Mouse (Mus musculus) adrenal gland, postnatal 14 days (tissue): Measurements from ENCODE around the gene Stard13. TPM values are rescaled to one million over a fixed set of nuclear protein-coding genes. Genes with fewer than 3 reads are reported as not detected.

Source experiments
- DNase-seq: peaks from one replicate; pipeline ENCODE4 v3.0.0; 2021; ENCODE audit warnings: mixed read lengths
- total RNA-seq: library from RNA; stranded (reverse); gene quantifications from 2 replicates; pipeline ENCODE4 v1.2.3, GENCODE M21; 2021

The Stard13 gene
- total RNA-seq, 1 experiment from 2014 or later, result 27.8 TPM

DNA sequence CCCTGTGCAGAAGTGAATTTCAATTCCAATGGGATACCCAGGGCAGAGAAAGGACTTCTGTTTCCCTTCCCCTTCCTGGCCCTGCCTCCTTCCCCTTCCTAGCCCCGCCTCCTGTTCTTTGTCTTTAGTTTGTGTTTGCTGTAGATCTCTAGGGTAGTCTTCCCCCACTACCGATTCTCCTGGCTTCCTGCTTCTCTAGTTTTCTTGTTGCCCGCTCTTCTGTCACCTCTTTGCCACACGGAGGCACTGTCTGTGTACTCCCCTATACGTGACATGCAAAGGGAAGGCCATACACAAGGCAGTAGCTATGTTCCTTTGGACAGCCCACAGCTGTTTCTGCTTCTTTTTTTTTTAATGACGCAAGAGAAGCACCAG, 176.7 kb downstream of the Stard13 start:
- no peak for DNase-seq

DNA sequence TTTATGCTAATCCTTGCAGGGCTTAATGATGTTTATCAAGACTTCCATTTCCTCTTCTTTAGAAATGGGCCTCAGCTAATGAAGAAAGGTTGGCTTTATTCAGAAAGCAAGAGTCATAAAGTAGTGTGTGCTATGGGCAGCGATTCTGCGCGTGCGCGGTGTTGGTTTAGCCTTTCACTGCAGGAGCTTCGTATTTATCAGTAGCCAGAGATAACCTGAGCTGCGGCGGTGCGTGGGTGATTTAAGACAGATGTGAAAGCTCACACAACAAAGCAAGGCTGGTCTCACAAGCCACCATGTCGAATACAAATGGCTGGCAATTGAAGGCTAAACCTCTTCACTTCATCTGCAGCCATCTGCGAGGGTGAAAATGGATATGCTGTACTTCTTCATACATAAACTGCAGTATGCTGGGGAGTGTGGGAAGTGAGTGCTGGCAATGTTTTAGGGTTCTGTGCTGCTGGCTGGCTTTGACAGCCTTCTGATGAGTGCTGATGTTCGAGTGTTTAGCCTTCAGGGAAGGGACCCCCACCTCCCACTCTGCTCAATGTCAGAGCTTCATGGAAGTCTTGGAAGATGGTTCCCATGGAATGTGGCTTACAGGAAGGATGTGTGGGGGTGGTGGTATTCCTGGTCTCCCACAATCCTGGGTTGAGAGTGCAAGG, 177.2 kb downstream of the Stard13 start:
- no peak for DNase-seq

DNA sequence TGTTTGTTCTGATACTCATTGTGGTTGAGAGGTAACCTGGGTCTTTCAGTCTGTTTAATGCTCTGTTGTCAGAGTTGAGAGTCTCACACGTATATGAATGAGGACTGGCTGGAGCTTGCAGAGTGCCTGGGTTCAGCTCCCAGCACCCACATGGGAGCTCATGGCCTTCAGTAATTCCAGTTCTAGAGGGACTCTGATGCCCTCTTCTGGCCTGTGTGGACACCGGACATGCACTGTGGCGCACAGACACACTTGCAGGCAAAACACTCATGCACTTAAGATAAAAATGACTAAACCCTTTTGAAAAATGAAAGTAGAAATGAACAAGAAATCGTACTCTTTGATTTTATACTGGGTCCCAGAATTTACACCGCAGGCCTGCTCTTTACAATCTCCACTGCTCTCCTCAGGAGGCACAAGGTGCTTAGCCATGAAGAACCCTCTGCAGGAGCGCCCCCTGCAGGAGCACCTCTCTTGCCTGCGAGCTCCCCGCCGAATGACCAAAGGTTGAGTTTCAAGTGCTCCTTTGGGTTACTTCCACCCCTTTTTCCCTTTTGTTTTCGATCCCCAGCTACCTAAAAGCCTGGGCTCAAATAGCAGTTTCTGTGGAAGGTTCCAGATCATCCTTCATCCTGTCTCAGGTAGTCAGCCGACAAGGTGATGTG, 178.1 kb downstream of the Stard13 start:
- DNase-seq, result no peak

DNA sequence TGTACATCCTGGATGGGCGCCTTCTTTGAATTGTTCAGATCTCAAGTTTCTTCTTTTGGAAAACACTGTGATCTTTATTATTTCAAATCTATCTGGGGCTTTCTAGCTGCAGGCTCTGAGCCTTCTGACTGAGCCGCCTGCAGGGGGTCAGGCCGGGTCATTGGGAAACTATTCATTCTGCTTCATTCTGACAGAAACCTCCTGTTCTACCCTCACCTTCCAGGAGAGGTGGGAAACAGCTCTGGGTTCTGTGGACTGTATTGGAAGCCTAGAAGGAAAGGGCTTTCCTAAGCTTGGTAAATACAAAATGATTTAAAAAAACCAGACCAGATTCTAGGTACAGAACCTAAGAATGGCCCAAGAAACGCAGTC, 178.9 kb downstream of the Stard13 start:
- no peak for DNase-seq

DNA sequence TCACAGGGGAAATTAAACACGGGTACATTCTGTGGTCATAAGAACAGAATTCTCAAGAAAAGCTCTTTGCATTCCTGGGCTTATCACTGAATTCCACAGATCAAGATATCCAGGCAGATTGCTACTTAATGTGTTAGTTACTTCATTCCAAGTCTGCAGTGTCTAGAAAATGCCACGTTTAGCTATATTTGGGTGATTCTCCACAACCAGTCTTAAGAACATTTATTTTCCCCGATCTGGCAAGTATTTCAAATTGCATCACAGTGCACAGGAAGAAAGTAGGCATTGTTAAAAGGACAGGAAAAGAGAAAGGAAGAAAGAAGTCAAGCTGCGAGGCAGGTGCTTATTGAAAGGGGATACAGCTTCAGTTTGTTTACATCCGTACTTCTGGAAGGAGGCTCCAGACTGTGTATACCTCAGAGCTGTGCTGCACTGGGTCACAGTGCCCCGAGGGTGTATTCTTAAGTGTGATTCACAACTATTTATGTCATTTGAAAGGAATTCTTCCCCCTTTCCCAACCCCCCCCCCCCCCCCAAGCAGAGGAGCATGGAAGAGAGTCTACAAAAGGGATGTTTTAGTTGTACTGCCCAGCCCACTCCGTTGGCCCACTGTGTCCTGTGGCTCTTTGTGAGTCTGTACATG, 179.4 kb downstream of the Stard13 start:
- DNase-seq, result no peak

DNA sequence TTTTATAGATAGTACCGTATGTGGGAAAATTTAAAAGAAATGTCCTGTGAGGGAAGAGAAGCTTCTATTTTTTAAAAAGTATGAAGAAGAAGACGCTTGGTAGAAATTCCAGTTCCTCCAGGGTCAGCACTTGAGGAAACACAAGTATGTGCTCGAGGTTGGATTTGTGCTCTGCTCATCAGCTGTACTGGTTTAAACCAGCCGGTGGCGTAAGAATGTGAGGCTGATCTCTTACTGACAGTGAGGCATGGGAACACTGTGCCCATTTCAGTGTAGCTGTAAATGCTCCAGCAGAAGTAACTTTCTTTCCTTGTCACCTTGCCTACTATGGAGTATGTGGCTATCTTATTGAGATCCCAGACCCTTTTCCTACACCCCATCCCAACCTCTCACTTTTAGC, 180.4 kb downstream of the Stard13 start:
- no peak for DNase-seq

DNA sequence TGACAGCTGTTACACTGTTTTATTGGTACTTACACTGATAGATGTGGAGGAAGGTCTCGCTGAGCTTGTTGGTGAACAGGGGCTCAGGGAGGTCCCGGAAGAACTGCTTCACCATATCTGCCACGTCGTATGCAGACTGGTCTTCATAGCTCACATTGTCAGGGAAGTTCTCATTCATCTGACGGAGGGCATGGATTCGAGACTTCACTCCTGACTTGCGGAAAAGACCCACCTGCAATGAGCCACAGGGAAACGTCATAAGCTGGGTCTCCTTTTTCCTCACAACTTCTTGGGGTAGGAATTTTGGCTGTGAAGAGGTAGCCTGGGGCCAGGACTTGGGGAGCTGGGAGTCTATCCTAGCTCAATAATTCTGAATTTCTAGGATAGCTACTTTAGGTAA, 181.3 kb downstream of the Stard13 start:
- no peak for DNase-seq

DNA sequence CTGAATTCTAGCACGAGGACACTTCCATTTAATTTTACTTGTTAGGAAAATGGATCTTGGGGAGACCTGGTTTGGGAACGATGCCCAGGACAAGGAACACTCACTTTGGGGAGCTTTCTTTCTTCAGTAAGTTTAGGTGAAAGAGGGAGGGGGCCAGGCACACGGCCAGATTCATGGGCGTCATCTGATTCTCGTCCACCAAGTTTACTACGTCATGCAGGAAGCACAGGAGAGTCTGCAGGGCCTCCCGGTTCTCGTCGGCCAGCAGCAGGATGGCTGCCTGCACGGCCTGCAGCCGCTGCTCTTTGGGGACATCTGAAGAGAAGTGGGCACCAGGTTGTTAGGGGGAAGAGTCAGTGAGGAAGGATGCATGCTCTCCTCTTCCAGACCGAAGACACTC, 186.1 kb downstream of the Stard13 start:
- no peak for DNase-seq

DNA sequence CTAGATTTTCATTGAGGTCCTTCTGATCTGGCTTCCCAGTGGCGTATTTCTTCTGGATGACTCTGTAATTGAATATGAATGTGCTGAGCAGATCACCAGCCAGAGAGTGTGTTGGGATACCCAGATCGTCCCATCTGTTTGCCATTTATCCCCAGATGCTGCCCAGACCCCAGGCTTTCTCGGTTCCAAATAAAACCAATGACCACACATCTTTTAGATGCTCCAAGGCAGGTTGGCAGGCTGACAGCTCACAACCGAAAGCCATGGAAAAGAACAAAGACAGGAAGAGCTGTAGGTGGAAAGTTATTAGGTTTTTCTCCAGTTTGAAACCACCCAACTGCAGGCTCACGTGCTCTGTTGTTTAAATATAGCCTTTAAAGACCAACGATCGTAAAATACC, 186.7 kb downstream of the Stard13 start:
- no peak for DNase-seq

DNA sequence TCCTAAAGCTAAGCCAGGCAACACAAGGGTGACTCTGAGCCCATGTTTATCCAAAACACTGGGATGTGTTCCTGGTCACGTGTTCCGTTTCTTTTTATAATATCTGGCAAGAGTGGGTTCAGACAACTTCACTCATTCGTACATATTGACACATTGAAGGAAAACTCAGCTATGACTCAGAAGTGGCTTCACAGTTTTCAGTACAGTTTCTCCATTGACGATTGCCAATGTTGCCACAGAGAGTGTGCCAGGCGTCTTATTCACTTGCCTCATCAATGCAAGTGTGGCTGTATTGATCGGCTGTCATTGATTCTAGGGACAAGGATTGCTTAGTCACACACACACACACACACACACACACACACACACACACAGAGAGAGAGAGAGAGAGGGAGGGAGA, 187.5 kb downstream of the Stard13 start:
- DNase-seq, result no peak

DNA sequence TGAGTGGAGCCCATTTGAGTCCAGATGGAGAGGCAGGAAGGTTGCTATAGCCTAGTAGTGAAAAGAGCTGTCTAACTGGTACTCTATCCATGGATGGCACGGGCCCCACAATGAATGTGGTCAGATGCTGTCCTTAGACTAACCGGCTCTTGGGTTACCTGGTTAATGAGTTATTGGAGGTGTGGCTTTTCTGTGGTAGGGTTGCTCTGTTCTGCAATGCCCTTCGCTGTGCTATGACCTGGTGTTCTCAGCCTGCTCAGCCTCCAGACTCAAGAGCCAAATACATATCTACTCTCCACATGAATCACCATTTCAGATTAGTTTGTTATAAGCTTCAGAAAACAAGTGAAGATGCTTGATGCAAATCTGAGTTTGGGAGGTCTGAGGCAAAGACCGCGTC, 190.7 kb downstream of the Stard13 start:
- DNase-seq, result no peak

DNA sequence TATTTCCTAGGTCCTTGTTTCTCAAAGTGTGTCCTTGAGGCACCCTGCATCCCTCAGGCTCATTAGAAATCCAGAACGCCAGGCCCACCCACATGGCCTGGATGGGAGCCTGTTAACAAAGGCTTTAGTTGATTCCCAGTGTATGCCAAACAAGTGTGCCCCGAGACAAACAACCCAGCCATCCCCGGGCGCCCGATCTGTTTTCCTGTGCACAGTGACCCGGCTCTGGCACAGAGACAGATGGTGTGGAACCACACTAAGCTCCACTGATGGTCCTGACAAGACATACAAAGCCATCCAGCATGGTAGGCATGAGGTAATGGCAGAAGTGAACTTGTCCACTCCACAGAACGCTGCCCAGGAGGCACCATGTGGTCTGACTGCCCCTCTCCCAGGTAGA, 195.8 kb downstream of the Stard13 start:
- DNase-seq, result no peak

DNA sequence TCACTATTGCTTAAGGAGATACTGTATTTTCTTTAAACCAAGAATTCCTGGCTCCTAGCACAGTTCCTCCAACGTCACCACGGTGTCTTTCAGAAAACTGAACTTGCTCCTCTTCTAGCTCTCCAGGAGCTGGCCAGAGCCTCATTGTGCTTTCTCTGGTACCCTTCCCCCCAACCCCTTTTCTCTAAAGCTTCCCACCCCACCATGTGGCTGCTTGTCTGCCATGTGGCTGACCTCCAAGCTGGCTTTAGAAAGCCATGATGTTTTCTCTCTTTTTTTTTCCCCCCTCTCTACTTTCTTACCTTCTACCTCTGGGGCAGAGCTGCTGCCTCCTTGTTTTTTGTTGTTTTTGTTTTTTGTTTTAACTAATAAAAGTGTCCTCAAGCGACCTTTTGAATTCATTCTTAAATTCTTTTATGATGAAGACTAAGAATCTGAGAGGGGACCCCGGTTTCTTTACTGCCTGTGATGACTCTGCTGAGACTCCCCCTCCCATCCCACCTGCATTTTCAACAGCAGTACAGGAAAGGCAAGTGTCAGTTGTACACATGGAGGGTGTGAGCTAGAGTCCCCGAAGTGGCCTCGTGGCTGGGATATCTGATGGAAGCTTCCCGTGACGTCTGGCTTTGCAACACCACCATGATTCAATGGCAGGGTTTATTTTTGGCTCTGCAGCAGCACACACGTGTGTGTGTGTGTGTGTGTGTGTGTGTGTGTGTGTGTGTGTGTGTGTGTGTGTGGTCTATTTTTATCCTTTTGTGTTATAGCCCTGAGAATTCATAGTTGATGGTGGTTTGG, 198.7 kb downstream of the Stard13 start:
- DNase-seq, result no peak

DNA sequence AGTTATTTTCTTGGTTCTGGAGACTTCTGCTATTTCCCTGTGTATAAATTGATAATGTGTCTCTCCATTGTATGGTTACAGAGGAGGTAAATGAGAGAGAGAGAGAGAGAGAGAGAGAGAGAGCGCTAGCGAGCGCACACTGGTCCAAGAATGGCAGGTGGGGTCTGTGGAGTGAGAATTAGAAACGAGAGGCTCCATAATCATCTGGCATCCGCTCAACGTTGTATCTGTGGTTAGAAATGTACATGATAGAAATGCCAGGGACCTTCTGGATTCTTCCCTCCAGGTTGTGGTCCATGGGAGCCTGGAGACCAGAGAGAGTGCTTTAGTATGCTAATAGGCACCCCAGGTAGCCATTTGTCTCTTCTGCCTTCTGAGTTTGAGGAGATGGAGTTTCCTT, 204.7 kb downstream of the Stard13 start:
- DNase-seq, result no peak

DNA sequence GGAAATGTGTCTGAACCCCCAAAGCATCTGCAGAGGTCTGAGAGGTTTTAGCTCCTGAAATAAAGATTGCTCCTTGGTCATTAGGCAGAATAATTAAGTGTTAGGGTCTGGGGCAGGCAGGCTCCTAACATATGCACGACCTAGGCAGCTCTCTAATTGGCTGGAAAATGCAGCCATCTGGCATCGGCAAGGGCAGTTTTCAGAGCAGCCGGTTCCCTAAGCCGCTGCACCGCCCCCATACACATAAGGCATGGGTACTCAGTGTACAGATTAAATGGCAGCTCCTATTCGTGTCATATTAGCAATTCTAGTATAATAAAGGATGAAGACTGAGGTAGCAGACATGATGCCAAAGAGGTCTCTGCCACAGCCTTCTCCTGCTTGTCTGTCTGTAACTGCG, 206.5 kb downstream of the Stard13 start:
- DNase-seq, result no peak

DNA sequence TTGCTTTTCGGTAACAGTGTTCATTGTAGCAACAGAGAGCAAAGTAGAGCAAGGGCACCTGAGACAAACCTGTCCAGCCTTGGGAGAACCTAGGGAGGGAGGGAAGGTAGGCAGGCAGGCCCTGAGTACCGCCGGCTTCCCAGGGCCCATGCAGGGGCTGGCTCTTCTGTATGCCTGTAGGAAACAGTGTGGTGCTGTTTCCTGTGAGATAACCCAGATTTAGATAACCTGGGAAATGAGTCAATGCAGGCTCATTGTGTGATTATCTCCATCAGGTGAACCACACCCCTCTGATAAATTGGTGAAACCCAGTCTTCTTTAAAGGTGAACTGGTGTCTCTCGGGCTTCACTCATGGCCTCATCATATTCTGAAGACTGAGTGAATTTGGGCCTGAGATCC, 207.6 kb downstream of the Stard13 start:
- DNase-seq, result no peak

DNA sequence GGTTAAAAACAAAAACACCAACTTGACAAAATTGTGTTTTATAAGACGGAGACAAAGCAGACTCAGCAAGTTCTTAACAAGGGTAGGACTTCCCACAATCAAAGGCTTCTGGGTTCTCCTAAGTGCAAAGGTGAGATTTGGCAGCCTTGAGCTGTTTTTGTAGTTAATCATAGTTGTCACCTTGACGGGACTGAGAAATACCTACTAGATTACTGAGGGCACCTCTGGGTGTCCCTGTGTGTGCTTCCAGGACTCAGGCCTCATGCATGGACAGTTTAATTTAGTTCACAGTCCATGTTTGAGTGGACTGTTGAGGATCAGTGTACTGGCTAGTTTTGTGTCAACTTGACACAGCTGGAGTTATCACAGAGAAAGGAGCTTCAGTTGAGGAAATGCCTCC, 209.2 kb downstream of the Stard13 start:
- no peak for DNase-seq

DNA sequence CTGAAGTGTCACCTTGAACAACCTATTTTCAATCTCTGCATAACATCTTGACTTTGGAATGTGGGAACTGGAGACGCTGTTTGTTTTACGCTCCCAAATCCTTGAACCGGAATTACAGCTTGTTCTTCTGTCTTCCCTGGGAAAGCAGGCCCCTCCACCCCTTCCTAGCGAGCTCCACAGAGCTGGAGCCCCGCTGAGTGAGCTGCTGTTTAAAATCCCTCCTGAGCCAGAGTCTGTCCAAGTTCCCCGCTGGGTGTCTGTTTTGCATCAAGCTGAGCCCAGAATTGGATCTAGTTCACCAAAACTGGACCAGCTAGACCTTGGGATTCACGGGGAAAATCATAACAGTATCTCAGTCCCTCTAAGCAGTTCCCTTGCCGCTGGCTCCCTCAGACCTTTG, 210.2 kb downstream of the Stard13 start:
- DNase-seq, result no peak

DNA sequence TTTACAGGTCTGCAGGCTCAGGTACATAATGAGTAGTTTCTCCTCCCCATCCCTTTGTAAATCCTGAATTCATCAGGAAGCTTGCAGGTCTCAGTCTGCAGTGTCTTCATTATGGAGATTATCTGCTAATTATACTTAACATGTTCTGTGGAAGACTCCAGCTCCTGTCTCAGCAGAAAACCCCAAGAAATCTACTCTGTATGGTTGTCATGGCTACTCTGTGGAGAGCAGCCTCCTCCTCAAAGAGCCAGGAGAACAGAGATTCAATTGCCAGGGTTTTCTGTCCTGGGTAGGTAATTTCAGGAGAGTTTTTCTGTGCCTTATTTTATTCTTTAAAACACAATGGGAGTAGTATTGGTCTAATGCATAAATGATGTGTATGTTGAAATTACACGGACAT, 210.7 kb downstream of the Stard13 start:
- DNase-seq, result no peak

DNA sequence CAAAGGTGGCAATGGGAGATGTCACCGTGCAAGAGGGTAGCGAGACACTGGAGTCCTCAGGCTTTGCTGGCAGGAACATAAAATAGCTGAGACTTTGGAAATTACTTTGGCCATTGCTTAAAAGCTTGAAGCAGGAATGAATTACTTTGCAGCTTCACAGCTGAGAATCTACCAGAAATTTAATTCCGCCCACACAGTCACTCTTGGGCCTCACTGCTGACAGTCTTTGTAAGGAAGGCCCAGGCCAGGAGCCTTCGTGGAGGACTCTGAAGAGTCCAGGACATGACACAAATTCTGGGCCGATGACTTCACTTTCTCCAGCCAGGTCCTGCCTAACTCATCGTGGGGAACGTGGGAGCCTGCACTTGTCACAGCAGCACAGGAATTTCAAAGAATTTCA, 211.6 kb downstream of the Stard13 start:
- no peak for DNase-seq

DNA sequence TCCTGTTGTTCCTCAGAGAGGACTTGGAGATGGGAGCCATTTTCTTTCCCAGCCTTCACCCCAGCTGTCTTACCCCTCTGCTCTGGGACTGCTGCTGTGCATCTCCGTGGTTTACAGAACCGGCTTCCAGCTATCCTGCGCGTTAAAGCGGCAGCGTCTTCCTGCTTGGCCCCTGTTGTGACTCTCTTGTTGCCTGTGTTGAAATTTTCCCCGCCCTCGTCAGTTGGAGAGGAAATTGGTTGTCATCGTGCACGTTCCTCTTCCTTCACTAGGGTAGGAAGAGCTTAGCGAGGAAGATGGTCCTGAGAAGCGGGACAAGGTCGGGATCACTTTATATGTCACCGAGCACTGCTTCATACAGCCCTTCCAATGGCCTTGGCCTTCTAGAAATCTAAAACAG, 212.8 kb downstream of the Stard13 start:
- no peak for DNase-seq

DNA sequence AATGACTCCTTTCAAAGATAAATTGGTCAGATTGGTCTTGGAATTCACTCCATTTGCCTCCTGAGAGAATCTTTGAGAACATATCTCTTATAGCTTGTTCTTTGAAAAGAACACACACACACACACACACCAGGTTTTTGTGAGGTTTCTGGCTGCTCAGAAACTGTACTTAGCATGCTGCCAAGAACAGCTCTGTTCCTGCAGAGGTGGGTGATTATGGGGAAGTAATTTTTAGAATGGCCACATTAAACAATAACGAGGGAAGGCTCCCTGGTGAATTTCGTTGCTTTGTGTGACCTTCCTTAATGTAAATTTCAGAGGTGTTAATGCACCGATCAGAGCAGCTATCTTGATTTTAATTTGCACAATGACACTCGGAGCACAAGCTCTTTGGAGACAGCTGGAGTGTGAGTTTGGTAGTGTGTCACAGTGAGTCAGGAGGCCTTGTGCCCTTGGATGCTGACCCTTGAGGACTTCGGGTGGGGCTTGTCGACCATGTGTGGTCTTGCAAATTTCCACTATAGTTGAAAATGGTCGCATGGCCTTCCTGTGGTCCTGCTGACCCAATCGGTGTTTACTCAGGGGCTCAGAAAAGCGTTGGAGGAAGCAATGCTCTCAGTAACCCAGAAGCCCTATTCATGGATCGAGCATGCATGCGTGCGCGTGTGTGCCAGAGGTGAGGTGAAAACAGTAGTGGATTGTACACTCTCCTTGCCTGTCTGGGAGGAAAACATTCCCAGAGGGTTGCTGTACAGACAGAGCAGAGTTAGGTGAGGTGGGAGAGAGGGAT, 213.4 kb downstream of the Stard13 start:
- DNase-seq, result no peak
